8 mouse cellular contexts compared by ENCODE assay signal in genomic region chr12:113981613-113982012, GRCm38 (mm10).
DNase-seq lines count a peak whose midpoint lies in the region; ATAC-seq and TF ChIP-seq lines count a peak whose summit lies in the region.
"Not testable (repeated sequence)": the region's sequence is repeated elsewhere in the genome, so short reads cannot be mapped to it uniquely, and the experiment has no call there.

No protein-coding gene starts in this region.

- not testable (repeated sequence) for H3K9me3 ChIP-seq in limb, embryonic 10.5 days (replicated peaks)

- not testable (repeated sequence) for H3K4me1 ChIP-seq in cortical plate, adult 2 months (ENCODE audit: control insufficient read depth, insufficient read depth, low read length); limb, embryonic 10.5 days; testis, adult 2 months (ENCODE audit: control insufficient read depth, insufficient read depth, low read length)

- peak; percentile 31; the same call in 1 of the 2 replicates for TF ChIP-seq CTCF in cortical plate, adult 2 months (IDR thresholded peaks at IDR 0.05; ENCODE audit: extremely low read depth, insufficient read depth, low read length)
- TF ChIP-seq CTCF in testis, adult 2 months (IDR thresholded peaks at IDR 0.05; ENCODE audit: control insufficient read depth, insufficient read depth, insufficient replicate concordance, low read depth, low read length): peak; percentile 77; the same call in 1 of the 2 replicates

- not testable (repeated sequence) for TF ChIP-seq POLR2A in cortical plate, adult 2 months (IDR thresholded peaks at IDR 0.05; ENCODE audit: extremely low read depth, insufficient read depth, low read length); testis, adult 2 months (IDR thresholded peaks at IDR 0.05; ENCODE audit: control insufficient read depth, low read depth, low read length)

- H3K36me3 ChIP-seq in limb, embryonic 10.5 days; testis, adult 2 months (ENCODE audit: control insufficient read depth, insufficient read depth, low read length): not testable (repeated sequence)

- ATAC-seq in granulocyte monocyte progenitor cell, adult 5-6 weeks (replicated peaks; ENCODE audit: poor library complexity, severe bottlenecking): peak; percentile 91

- 38% methylated on average over 10 of the region's 10 CpGs for WGBS in limb, embryonic 10.5 days

- H3K4me3 ChIP-seq in cortical plate, adult 2 months (ENCODE audit: insufficient read depth, low read length); limb, embryonic 10.5 days; testis, adult 2 months (ENCODE audit: control insufficient read depth, low read depth, low read length): not testable (repeated sequence)

- not testable (repeated sequence) for H3K27me3 ChIP-seq in limb, embryonic 10.5 days (ENCODE audit: low read depth, poor library complexity, severe bottlenecking); testis, adult 2 months (ENCODE audit: control insufficient read depth, insufficient read depth, low read length)

- peak; percentile 67 for DNase-seq in 416B (ENCODE audit: low read depth)
- peak; percentile 94 for DNase-seq in adrenal gland, postnatal 10 days
- peak; percentile 98 for DNase-seq in kidney, adult 9 months
- peak; percentile 33 for DNase-seq in limb, embryonic 10.5 days (ENCODE audit: low spot score)
- DNase-seq in naive thymus-derived CD4-positive, alpha-beta T cell, adult 2 months (ENCODE audit: low read depth): peak; percentile 70

- not testable (repeated sequence) for H3K27ac ChIP-seq in cortical plate, adult 2 months (ENCODE audit: insufficient read depth, low read length); limb, embryonic 10.5 days; testis, adult 2 months (ENCODE audit: control insufficient read depth, insufficient read depth, low read depth, low read length)

Comparison
In these comparisons a context has a peak if more than half of its experiments do, and no peak if none do; other contexts are left out.
1. DNase-seq: peak in every context shown above with its lines; median percentile 98 in kidney, adult 9 months; 94 in adrenal gland, postnatal 10 days; 70 in naive thymus-derived CD4-positive, alpha-beta T cell, adult 2 months; 67 in 416B; 33 in limb, embryonic 10.5 days.